Mouse (Mus musculus) limb, embryonic 10.5 days (tissue): Measurements from ENCODE around the gene Nrxn1. TPM values are rescaled to one million over a fixed set of nuclear protein-coding genes. Genes with fewer than 3 reads are reported as not detected.

Experiments used
- DNase-seq: peaks from one replicate; pipeline ENCODE4 v3.0.0-alpha.2; 2017; ENCODE audit warnings: low spot score
- H3K27ac ChIP-seq: fragments of 300-500 bp; sonication (generic); 2 replicates; pipeline ENCODE4 v1.5.1; 2016; ENCODE audit warnings: mild to moderate bottlenecking
- H3K27me3 ChIP-seq: fragments of 300-500 bp; sonication (generic); 2 replicates; pipeline ENCODE4 v1.6.1; 2016; ENCODE audit warnings: low read depth, mild to moderate bottlenecking; ENCODE audit not compliant: poor library complexity, severe bottlenecking
- H3K36me3 ChIP-seq: fragments of 300-500 bp; sonication (generic); 2 replicates; pipeline ENCODE4 v1.6.1; 2016; ENCODE audit warnings: mild to moderate bottlenecking, moderate library complexity
- H3K4me1 ChIP-seq: fragments of 300-500 bp; sonication (generic); 2 replicates; pipeline ENCODE4 v1.6.1; 2016
- H3K4me3 ChIP-seq: fragments of 300-500 bp; sonication (generic); 2 replicates; pipeline ENCODE4 v1.5.1; 2016; ENCODE audit warnings: mild to moderate bottlenecking, moderate library complexity
- H3K9me3 ChIP-seq: fragments of 300-500 bp; sonication (generic); replicated peaks from 2 replicates; pipeline ENCODE4 v1.6.1; 2016; ENCODE audit warnings: mild to moderate bottlenecking
- WGBS: fragments of 180-500 bp; shearing (Covaris S2); methylation state at CpG from one replicate; pipeline ENCODE4 v1.1.7; 2016; 5-methylcytosine and 5-hydroxymethylcytosine counted together
- polyA plus RNA-seq: library from polyadenylated mRNA; unstranded; fragments of >200 nt; fragmentation: Nextera tagmentation; extraction: Ambion mirVana; gene quantifications from 2 replicates; pipeline ENCODE4 v1.2.1, GENCODE M21; 2016

The Nrxn1 gene
- polyA plus RNA-seq, 1 experiment from 2014 or later = 1.8 TPM

GRCm38 (mm10) chr17:90141602-90142001 lies 951.3 kb downstream of the Nrxn1 start:
- Histone ChIP-seq H3K27ac (no peak overlapping the region), H3K4me1 (no peaks in the 10 kb centered on the region), H3K27me3 (no peaks in the 10 kb centered on the region), H3K9me3 (no peaks in the 10 kb centered on the region), H3K36me3 (no peaks in the 10 kb centered on the region), H3K4me3 (no peak overlapping the region)
- 52% methylated on average over 4 of the region's 4 CpGs for WGBS
- no peak for DNase-seq

GRCm38 (mm10) chr17:90130836-90131235 lies 962.0 kb downstream of the Nrxn1 start:
- Histone ChIP-seq H3K27ac (no peak overlapping the region), H3K27me3 (no peaks in the 10 kb centered on the region), H3K9me3 (no peaks in the 10 kb centered on the region), H3K36me3 (no peaks in the 10 kb centered on the region), H3K4me3 (no peak overlapping the region), H3K4me1 (no peaks in the 10 kb centered on the region)
- 79% methylated on average over 12 of the region's 12 CpGs for WGBS
- DNase-seq = no peak

GRCm38 (mm10) chr17:90129183-90129582 lies 963.7 kb downstream of the Nrxn1 start:
- H3K27me3 ChIP-seq = no peaks in the 10 kb centered on the region
- no peak overlapping the region for H3K4me3 ChIP-seq
- H3K27ac ChIP-seq = no peak overlapping the region
- WGBS = 85% methylated on average over 2 of the region's 2 CpGs
- H3K9me3 ChIP-seq = no peaks in the 10 kb centered on the region
- H3K36me3 ChIP-seq = no peaks in the 10 kb centered on the region
- DNase-seq = no peak
- no peaks in the 10 kb centered on the region for H3K4me1 ChIP-seq

- no peak for DNase-seq
- H3K27ac ChIP-seq = no peak overlapping the region
- 98% methylated on average over 1 of the region's 1 CpGs for WGBS
- no peaks in the 10 kb centered on the region for H3K4me1 ChIP-seq
- H3K9me3 ChIP-seq = no peaks in the 10 kb centered on the region
- H3K27me3 ChIP-seq = no peaks in the 10 kb centered on the region
- H3K4me3 ChIP-seq = no peak overlapping the region
- no peaks in the 10 kb centered on the region for H3K36me3 ChIP-seq
Measured at GRCm38 (mm10) chr17:90127561-90127960, 965.3 kb downstream of the Nrxn1 start.

GRCm38 (mm10) chr17:90122796-90123481 lies 969.9 kb downstream of the Nrxn1 start:
- WGBS = 85% methylated on average over 5 of the region's 5 CpGs
- no peaks in the 10 kb centered on the region for H3K4me1 ChIP-seq
- no peak overlapping the region for H3K27ac ChIP-seq
- no peaks in the 10 kb centered on the region for H3K27me3 ChIP-seq
- H3K9me3 ChIP-seq = no peaks in the 10 kb centered on the region
- DNase-seq = no peak
- no peak overlapping the region for H3K4me3 ChIP-seq
- H3K36me3 ChIP-seq = no peaks in the 10 kb centered on the region

- Histone ChIP-seq H3K4me1 (no peaks in the 10 kb centered on the region), H3K27ac (no peak overlapping the region), H3K9me3 (no peaks in the 10 kb centered on the region), H3K4me3 (no peak overlapping the region), H3K27me3 (no peaks in the 10 kb centered on the region), H3K36me3 (no peaks in the 10 kb centered on the region)
- DNase-seq = no peak
- 85% methylated on average over 2 of the region's 2 CpGs for WGBS
Measured at GRCm38 (mm10) chr17:90116241-90116640, 976.6 kb downstream of the Nrxn1 start.

GRCm38 (mm10) chr17:90094999-90095398 lies 997.9 kb downstream of the Nrxn1 start:
- Histone ChIP-seq H3K4me1 (no peaks in the 10 kb centered on the region), H3K27me3 (no peaks in the 10 kb centered on the region), H3K9me3 (no peaks in the 10 kb centered on the region), H3K27ac (no peak overlapping the region), H3K4me3 (no peak overlapping the region), H3K36me3 (no peaks in the 10 kb centered on the region)
- no peak for DNase-seq
- WGBS = 86% methylated on average over 3 of the region's 3 CpGs

GRCm38 (mm10) chr17:90088314-90088650 lies 1004.6 kb downstream of the Nrxn1 start:
- Histone ChIP-seq H3K9me3 (no peaks in the 10 kb centered on the region), H3K4me1 (peaks cover 5% of the 10 kb centered on the region; the same call in 1 of the 2 replicates), H3K36me3 (no peaks in the 10 kb centered on the region), H3K27me3 (no peaks in the 10 kb centered on the region), H3K27ac (peak overlapping the region; percentile 61), H3K4me3 (peak overlapping the region; percentile 48)
- DNase-seq = peak; percentile 76
- 2% methylated on average over 12 of the region's 12 CpGs for WGBS

GRCm38 (mm10) chr17:90087616-90088313 lies 1005.1 kb downstream of the Nrxn1 start:
- Histone ChIP-seq H3K4me1 (peaks cover 5% of the 10 kb centered on the region; the same call in 1 of the 2 replicates), H3K4me3 (peak overlapping the region; percentile 48), H3K27me3 (no peaks in the 10 kb centered on the region), H3K9me3 (no peaks in the 10 kb centered on the region), H3K27ac (peak overlapping the region; percentile 61; the same call in 1 of the 2 replicates), H3K36me3 (no peaks in the 10 kb centered on the region)
- 67% methylated on average over 11 of the region's 11 CpGs for WGBS
- DNase-seq = no peak

GRCm38 (mm10) chr17:90086826-90087225 lies 1006.0 kb downstream of the Nrxn1 start:
- no peaks in the 10 kb centered on the region for H3K27me3 ChIP-seq
- no peaks in the 10 kb centered on the region for H3K36me3 ChIP-seq
- H3K4me1 ChIP-seq = peaks cover 5% of the 10 kb centered on the region; the same call in 1 of the 2 replicates
- H3K9me3 ChIP-seq = no peaks in the 10 kb centered on the region
- WGBS = 24% methylated on average over 1 of the region's 1 CpGs
- no peak overlapping the region for H3K4me3 ChIP-seq
- no peak for DNase-seq
- no peak overlapping the region for H3K27ac ChIP-seq

- Histone ChIP-seq H3K4me1 (no peaks in the 10 kb centered on the region), H3K27me3 (no peaks in the 10 kb centered on the region), H3K4me3 (no peak overlapping the region), H3K27ac (no peak overlapping the region), H3K9me3 (no peaks in the 10 kb centered on the region), H3K36me3 (no peaks in the 10 kb centered on the region)
- DNase-seq = no peak
- WGBS = 86% methylated on average over 6 of the region's 6 CpGs
Measured at GRCm38 (mm10) chr17:90079003-90079402, 1013.9 kb downstream of the Nrxn1 start.

- Histone ChIP-seq H3K36me3 (no peaks in the 10 kb centered on the region), H3K27ac (no peak overlapping the region), H3K4me1 (no peaks in the 10 kb centered on the region), H3K27me3 (no peaks in the 10 kb centered on the region), H3K9me3 (no peaks in the 10 kb centered on the region), H3K4me3 (no peak overlapping the region)
- DNase-seq = no peak
- 45% methylated on average over 3 of the region's 3 CpGs for WGBS
Measured at GRCm38 (mm10) chr17:90078488-90078887, 1014.4 kb downstream of the Nrxn1 start.

- WGBS = 19% methylated on average over 1 of the region's 1 CpGs
- peaks cover 16% of the 10 kb centered on the region for H3K4me1 ChIP-seq
- no peak overlapping the region for H3K4me3 ChIP-seq
- no peaks in the 10 kb centered on the region for H3K36me3 ChIP-seq
- no peaks in the 10 kb centered on the region for H3K9me3 ChIP-seq
- H3K27ac ChIP-seq = no peak overlapping the region
- H3K27me3 ChIP-seq = peaks cover 13% of the 10 kb centered on the region; the same call in 1 of the 2 replicates
- DNase-seq = no peak
Measured at GRCm38 (mm10) chr17:90062866-90063265, 1030.0 kb downstream of the Nrxn1 start.
